Mouse (Mus musculus) midbrain, embryonic 13.5 days (tissue): ENCODE measurements around the gene Speer4d. TPM values are rescaled to one million over a fixed set of nuclear protein-coding genes. Genes with fewer than 3 reads are reported as not detected.
"Not testable (repeated sequence)": the region's sequence is repeated elsewhere in the genome, so short reads cannot be mapped to it uniquely, and the experiment has no call there.

ENCODE experiments used
- ATAC-seq: fragments of 200-750 bp; cut with Nextera tagmentation; 2 replicates; pipeline ENCODE4 v1.8.0; 2017; ENCODE audit warnings: mild to moderate bottlenecking, moderate TSS enrichment, moderate library complexity
- H3K27ac ChIP-seq: fragments of 300-500 bp; sonication (generic); 2 replicates; pipeline ENCODE4 v1.5.1; 2015; ENCODE audit warnings: inconsistent platforms, mild to moderate bottlenecking, moderate library complexity
- H3K27me3 ChIP-seq: fragments of 300-500 bp; sonication (generic); 2 replicates; pipeline ENCODE4 v1.6.1; 2015; ENCODE audit warnings: mild to moderate bottlenecking, inconsistent platforms
- H3K36me3 ChIP-seq: fragments of 300-500 bp; sonication (generic); 2 replicates; pipeline ENCODE4 v1.6.1; 2015; ENCODE audit warnings: mild to moderate bottlenecking, inconsistent platforms
- H3K4me1 ChIP-seq: fragments of 300-500 bp; sonication (generic); replicated peaks from 2 replicates; pipeline ENCODE4 v1.6.1; 2015; ENCODE audit warnings: inconsistent platforms
- H3K4me2 ChIP-seq: fragments of 300-500 bp; sonication (generic); replicated peaks from 2 replicates; pipeline ENCODE4 v1.6.1; 2015; ENCODE audit warnings: moderate library complexity, mild to moderate bottlenecking, inconsistent platforms
- H3K4me3 ChIP-seq: fragments of 300-500 bp; sonication (generic); replicated peaks from 2 replicates; pipeline ENCODE4 v1.5.1; 2015; ENCODE audit warnings: mild to moderate bottlenecking, inconsistent platforms
- H3K9ac ChIP-seq: fragments of 300-500 bp; sonication (generic); replicated peaks from 2 replicates; pipeline ENCODE4 v1.6.1; 2015; ENCODE audit warnings: mild to moderate bottlenecking, inconsistent platforms
- H3K9me3 ChIP-seq: fragments of 300-500 bp; sonication (generic); 2 replicates; pipeline ENCODE4 v1.6.1; 2016; ENCODE audit warnings: mild to moderate bottlenecking, inconsistent platforms
- WGBS: fragments of 180-500 bp; shearing (Covaris S2); methylation state at CpG from one replicate; pipeline ENCODE4 v1.1.7; 2015; 5-methylcytosine and 5-hydroxymethylcytosine counted together
- polyA plus RNA-seq: library from polyadenylated mRNA; unstranded; fragments of >200 nt; fragmentation: Nextera tagmentation; extraction: Ambion mirVana; gene quantifications from 2 replicates; pipeline ENCODE4 v1.2.1, GENCODE M21; 2015

Gene Speer4d
- polyA plus RNA-seq: not detected in 2 replicates

DNA sequence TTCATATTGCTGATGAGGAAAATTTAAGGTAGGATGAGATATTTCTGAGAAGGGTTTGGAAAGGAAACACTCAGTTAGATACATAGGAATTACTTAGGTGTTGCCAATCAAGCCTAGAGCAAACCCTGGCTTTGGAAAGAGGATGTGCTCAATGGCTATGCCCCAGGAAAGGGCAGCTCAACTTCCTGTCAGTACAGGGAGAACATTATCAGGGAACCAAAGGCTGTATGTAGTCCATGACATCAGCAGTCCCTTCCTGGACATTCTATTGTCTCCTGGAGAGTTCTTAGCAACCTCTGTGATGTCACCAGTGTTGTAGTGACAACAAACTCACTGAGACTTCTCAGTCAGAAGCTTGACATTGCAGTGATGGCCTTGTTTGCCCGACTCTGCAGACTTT, at the start of gene Speer4d:
Gene Speer4d (plus strand): TSS at position 301 of the 400 bp plus-strand sequence.
- H3K27ac ChIP-seq, H3K4me3 ChIP-seq, ATAC-seq, H3K9me3 ChIP-seq, H3K4me2 ChIP-seq, H3K4me1 ChIP-seq, H3K27me3 ChIP-seq, H3K9ac ChIP-seq, H3K36me3 ChIP-seq: not testable (repeated sequence)
- 68% methylated on average over 1 of the region's 1 CpGs for whole genome bisulfite sequencing

DNA sequence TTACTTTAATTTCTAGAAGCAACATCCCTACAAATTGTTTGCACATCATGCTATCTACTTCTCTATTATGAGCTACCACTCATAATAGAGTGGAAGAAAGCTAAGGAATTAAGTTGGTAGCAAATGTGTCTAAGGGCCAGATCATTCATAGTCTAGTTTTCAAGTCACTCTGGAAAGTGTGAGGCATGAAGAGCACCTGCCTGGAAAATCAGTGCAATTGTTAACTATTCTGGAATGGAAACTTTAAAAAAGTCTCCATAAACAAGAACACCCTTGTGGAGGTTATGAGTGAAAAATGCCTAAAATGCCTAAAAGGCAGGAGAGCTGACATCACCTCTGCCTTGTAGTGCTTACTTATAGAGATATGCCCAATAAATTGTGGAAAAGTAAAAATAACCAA, 45.1 kb upstream of the Speer4d start:
- H3K36me3 ChIP-seq, H3K4me3 ChIP-seq, H3K27ac ChIP-seq, H3K4me2 ChIP-seq, H3K27me3 ChIP-seq, H3K9ac ChIP-seq, ATAC-seq, H3K4me1 ChIP-seq: not testable (repeated sequence)
- H3K9me3 ChIP-seq: peaks cover 12% of the 10 kb centered on the region; the same call in 1 of the 2 replicates

DNA sequence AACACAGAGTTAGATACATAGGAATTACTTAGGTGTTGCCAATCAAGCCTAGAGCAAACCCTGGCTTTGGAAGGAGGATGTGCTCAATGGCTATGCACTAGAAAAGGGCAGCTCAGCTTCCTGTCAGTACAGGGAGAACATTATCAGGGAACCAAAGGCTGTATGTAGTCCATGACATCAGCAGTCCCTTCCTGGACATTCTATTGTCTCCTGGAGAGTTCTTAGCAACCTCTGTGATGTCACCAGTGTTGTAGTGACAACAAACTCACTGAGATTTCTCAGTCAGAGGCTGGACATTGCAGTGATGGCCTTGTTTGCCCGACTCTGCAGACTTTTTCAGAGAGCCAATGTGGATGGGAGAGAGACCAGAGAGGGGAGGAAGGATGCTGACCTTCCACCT, 41.8 kb upstream of the Speer4d start, which contains the start of gene Gm21083:
Gene Gm21083 (plus strand): TSS at position 301 of the 400 bp plus-strand sequence.
- not testable (repeated sequence) for H3K4me3 ChIP-seq, H3K27ac ChIP-seq, H3K27me3 ChIP-seq, ATAC-seq, H3K36me3 ChIP-seq, H3K9ac ChIP-seq, H3K4me1 ChIP-seq, H3K4me2 ChIP-seq
- WGBS: 67% methylated on average over 1 of the region's 1 CpGs
- H3K9me3 ChIP-seq: peaks cover 13% of the 10 kb centered on the region; the same call in 1 of the 2 replicates

DNA sequence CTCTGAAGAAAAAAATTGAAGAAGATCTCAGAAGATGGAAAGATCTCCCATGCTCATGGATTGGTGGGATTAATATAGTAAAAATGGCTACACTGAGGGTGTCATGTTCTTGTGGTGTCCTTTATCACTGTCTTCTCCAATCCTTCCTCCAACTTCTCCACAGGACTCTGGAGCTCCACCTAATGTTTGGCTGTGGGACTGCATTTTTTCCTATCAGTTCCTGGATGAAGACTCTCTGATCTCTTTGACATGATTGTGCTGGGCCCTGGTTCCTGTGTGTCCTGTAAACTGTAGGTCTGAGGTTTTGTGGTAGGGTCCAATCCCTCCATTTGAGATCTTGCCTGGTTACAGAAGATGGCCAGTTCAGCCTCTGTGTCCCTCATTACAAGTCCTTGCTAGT, 32.5 kb upstream of the Speer4d start:
- not testable (repeated sequence) for H3K4me2 ChIP-seq, ATAC-seq

DNA sequence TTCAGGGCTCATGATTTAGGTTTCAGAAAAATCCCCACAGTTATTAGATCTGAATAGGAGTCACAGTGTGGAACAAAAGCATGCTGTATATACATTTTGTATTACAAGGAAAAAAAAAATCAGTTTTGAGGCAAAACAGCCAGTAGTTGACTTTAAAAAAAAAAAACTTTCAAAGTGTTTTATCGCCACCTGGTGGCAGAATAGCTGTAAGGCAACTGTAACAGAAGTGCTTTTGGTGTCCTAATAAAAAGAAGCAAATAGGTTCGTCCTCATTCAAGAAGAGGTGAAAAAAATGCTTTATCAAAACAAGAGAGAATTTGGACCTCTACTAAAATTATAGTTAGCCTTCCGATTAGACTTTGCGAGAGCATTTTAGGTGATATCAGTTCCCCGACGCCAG, 30.6 kb upstream of the Speer4d start:
- not testable (repeated sequence) for H3K9ac ChIP-seq, ATAC-seq, H3K27ac ChIP-seq, H3K4me2 ChIP-seq, H3K27me3 ChIP-seq, H3K36me3 ChIP-seq, H3K4me3 ChIP-seq, H3K4me1 ChIP-seq, H3K9me3 ChIP-seq
- 32% methylated on average over 6 of the region's 6 CpGs for WGBS

More for the DNA sequence above, 32.5 kb upstream of the Speer4d start:
- H3K27ac ChIP-seq, H3K9ac ChIP-seq, H3K4me3 ChIP-seq, H3K27me3 ChIP-seq, H3K4me1 ChIP-seq, H3K36me3 ChIP-seq: not testable (repeated sequence)
- peaks cover 10% of the 10 kb centered on the region; the same call in 1 of the 2 replicates for H3K9me3 ChIP-seq

- H3K36me3 ChIP-seq, H3K4me2 ChIP-seq, H3K4me1 ChIP-seq, H3K4me3 ChIP-seq, H3K27me3 ChIP-seq, H3K27ac ChIP-seq, H3K9ac ChIP-seq, ATAC-seq, H3K9me3 ChIP-seq: not testable (repeated sequence)
- 59% methylated on average over 5 of the region's 5 CpGs for WGBS
These were observed 28.2 kb upstream of the Speer4d start for GRCm38 (mm10) chr5:15590635-15591034.

DNA sequence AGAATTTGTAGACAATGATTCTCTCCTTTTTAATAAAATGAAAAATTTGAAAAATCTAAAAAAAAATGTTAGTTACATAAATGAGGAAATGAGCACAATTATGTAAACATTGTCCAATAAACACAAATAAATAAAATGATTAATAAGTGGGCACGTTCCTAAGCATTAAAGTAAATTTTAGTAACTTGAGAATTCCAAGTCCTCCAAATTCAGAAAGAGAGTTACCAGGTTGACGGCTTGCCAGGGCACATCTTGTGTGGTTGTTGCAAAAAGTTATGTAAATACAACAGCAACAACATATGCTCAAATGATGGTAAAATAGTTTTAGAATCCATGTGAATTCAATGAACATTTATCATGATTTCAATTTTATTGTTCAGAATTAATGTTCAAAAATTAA, 27.3 kb upstream of the Speer4d start:
- H3K9me3 ChIP-seq, H3K36me3 ChIP-seq, H3K27ac ChIP-seq, ATAC-seq, H3K4me1 ChIP-seq, H3K9ac ChIP-seq, H3K4me2 ChIP-seq, H3K4me3 ChIP-seq, H3K27me3 ChIP-seq: not testable (repeated sequence)
- 76% methylated on average over 2 of the region's 2 CpGs for WGBS

DNA sequence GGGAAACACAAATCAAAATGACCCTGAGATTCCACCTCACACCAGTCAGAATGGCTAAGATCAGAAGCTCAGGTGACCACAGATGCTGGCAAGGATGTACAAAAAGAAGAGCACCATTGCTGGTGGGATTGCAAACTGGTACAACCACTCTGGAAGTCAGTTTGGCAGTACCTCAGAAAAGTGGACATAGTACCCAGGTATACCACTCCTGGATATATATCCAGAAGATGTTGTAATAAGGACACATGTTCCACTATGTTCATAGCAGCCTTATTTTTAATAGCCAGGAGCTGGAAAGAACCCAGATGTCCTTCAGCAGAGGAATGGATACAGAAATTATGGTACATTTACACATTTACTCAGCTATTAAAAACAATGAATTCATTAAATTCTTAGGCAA, 20.0 kb upstream of the Speer4d start:
- not testable (repeated sequence) for H3K27me3 ChIP-seq, H3K4me3 ChIP-seq, H3K4me1 ChIP-seq, H3K4me2 ChIP-seq, ATAC-seq, H3K27ac ChIP-seq, H3K36me3 ChIP-seq, H3K9ac ChIP-seq
- H3K9me3 ChIP-seq: peaks cover 35% of the 10 kb centered on the region

DNA sequence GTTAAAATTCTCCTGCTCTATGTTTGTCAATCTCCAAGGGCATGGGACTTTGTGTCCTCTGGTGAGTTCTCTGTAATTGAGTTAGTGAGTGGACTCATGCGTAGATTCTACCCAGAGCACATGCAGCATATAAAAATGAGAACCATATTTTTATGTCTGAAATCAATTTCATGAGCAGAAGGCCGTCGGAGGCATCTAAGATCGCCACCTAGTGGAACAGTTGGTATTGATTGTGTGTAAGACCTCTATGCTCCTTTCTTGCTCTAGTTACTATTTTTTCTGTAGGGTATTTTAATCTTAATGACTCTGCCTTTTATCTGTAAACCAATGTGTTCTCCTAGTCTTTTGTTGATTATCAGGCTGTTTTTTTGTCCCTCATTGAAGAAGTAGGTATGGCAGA, 18.5 kb upstream of the Speer4d start:
- 43% methylated on average over 4 of the region's 4 CpGs for WGBS
- not testable (repeated sequence) for H3K27me3 ChIP-seq, H3K4me2 ChIP-seq, H3K4me1 ChIP-seq, H3K9ac ChIP-seq, ATAC-seq, H3K27ac ChIP-seq, H3K4me3 ChIP-seq, H3K36me3 ChIP-seq
- H3K9me3 ChIP-seq: peaks cover 32% of the 10 kb centered on the region

GRCm38 (mm10) chr5:15601481-15601880, 17.4 kb upstream of the Speer4d start:
- ATAC-seq: peak; percentile 65; the same call in 1 of the 2 replicates

GRCm38 (mm10) chr5:15601960-15602359, 16.9 kb upstream of the Speer4d start:
- not testable (repeated sequence) for H3K27ac ChIP-seq, H3K9ac ChIP-seq, H3K4me2 ChIP-seq, H3K4me1 ChIP-seq, H3K36me3 ChIP-seq, H3K27me3 ChIP-seq, H3K4me3 ChIP-seq
- peaks cover 37% of the 10 kb centered on the region for H3K9me3 ChIP-seq
- 75% methylated on average over 3 of the region's 3 CpGs for WGBS
- peak; percentile 54; the same call in 1 of the 2 replicates for ATAC-seq

More at GRCm38 (mm10) chr5:15601481-15601880, 17.4 kb upstream of the Speer4d start:
- not testable (repeated sequence) for H3K36me3 ChIP-seq, H3K9ac ChIP-seq, H3K4me3 ChIP-seq, H3K27ac ChIP-seq, H3K4me1 ChIP-seq, H3K27me3 ChIP-seq, H3K4me2 ChIP-seq
- WGBS: 65% methylated on average over 5 of the region's 5 CpGs
- H3K9me3 ChIP-seq: peaks cover 32% of the 10 kb centered on the region

DNA sequence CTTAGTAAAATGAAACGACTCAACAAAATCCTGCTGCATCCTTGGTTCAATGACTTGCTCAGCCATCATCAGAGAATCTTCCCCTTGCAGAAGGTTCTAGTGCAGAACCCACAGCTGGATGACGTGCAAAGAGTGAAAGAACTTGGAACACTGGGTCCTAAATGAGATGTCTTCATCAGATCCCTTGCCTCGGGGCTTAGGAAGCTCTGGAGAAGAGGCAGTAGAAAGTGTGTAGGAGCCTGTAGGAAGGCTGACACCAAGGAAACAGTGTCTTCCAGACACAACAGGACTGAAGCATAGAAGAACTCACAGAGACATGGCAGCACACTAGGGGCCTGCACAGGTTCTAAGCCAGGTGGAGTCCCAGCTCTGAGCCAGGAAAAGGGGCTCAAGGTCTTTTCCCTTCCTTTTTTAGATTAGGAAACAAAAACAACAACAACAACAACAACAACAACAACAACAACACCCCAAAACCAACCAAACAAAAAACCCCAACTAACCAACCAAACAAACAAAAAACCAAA, 16.4 kb upstream of the Speer4d start:
- ATAC-seq: peak; percentile 67; the same call in 1 of the 2 replicates
- not testable (repeated sequence) for H3K4me1 ChIP-seq, H3K9ac ChIP-seq, H3K36me3 ChIP-seq, H3K4me3 ChIP-seq, H3K4me2 ChIP-seq, H3K27me3 ChIP-seq, H3K27ac ChIP-seq
- 65% methylated on average over 3 of the region's 3 CpGs for WGBS
- H3K9me3 ChIP-seq: peaks cover 37% of the 10 kb centered on the region

- ATAC-seq, H3K9ac ChIP-seq, H3K36me3 ChIP-seq, H3K27me3 ChIP-seq, H3K27ac ChIP-seq, H3K4me1 ChIP-seq, H3K4me3 ChIP-seq, H3K4me2 ChIP-seq: not testable (repeated sequence)
- H3K9me3 ChIP-seq: peaks cover 38% of the 10 kb centered on the region
- 59% methylated on average over 2 of the region's 2 CpGs for WGBS
These were observed 15.9 kb upstream of the Speer4d start for GRCm38 (mm10) chr5:15603008-15603407.
